Mouse (Mus musculus) erythroblast, embryonic 14.5 days (primary cell): ENCODE data around the gene Nudcd3. TPM values are rescaled to one million over a fixed set of nuclear protein-coding genes. Genes with fewer than 3 reads are reported as not detected.

Experiments used
- H3K27me3 ChIP-seq: 2 replicates; pipeline ENCODE4 v1.6.1; 2012; ENCODE audit warnings: inconsistent platforms; ENCODE audit not compliant: control insufficient read depth
- H3K36me3 ChIP-seq: 2 replicates; pipeline ENCODE4 v1.6.1; 2012; ENCODE audit warnings: mild to moderate bottlenecking, inconsistent platforms; ENCODE audit not compliant: control insufficient read depth
- H3K4me1 ChIP-seq: 2 replicates; pipeline ENCODE4 v1.6.1; 2012; ENCODE audit warnings: inconsistent platforms; ENCODE audit not compliant: control insufficient read depth
- H3K4me3 ChIP-seq: replicated peaks from 2 replicates; pipeline ENCODE3; 2012; ENCODE audit warnings: moderate library complexity, mild to moderate bottlenecking, inconsistent platforms
- H3K9me3 ChIP-seq: 2 replicates; pipeline ENCODE4 v1.6.1; 2012; ENCODE audit warnings: low read length, inconsistent platforms, mixed read lengths; ENCODE audit not compliant: control insufficient read depth
- GATA1 ChIP-seq: IDR thresholded peaks from 2 replicates; pipeline ENCODE4 v1.6.1; 2012; ENCODE audit warnings: low read length, inconsistent platforms, mixed read lengths
- TAL1 ChIP-seq: IDR thresholded peaks from 3 replicates; pipeline ENCODE4 v1.6.1; 2012; ENCODE audit warnings: low read length, inconsistent platforms, mixed read lengths
- polyA plus RNA-seq: library from polyadenylated mRNA; stranded (reverse); fragments of >175 nt; gene quantifications from 2 replicates; pipeline ENCODE4 v1.2.3, GENCODE M21; 2012

The Nudcd3 gene
- polyA plus RNA-seq, 1 experiment, result 1.3 TPM

- no peaks in the 10 kb centered on the region for H3K9me3 ChIP-seq
- no peak overlapping the region for H3K4me3 ChIP-seq
- no peaks in the 10 kb centered on the region for H3K4me1 ChIP-seq
- no peaks in the 10 kb centered on the region for H3K36me3 ChIP-seq
- no peaks in the 10 kb centered on the region for H3K27me3 ChIP-seq
- TF ChIP-seq TAL1 (no peak), GATA1 (no peak)
Observed at GRCm38 (mm10) chr11:6078737-6079136, 121.5 kb downstream of the Nudcd3 start.

GRCm38 (mm10) chr11:6075618-6076066 is 124.6 kb downstream of the Nudcd3 start:
- no peak for TF ChIP-seq GATA1
- TF ChIP-seq TAL1, result no peak
- peaks cover 3% of the 10 kb centered on the region; the same call in 1 of the 2 replicates for H3K27me3 ChIP-seq

GRCm38 (mm10) chr11:6068181-6068957 is 131.8 kb downstream of the Nudcd3 start:
- no peak for TF ChIP-seq GATA1
- no peak overlapping the region for H3K4me3 ChIP-seq
- H3K4me1 ChIP-seq, result no peaks in the 10 kb centered on the region
- H3K27me3 ChIP-seq, result peaks cover 64% of the 10 kb centered on the region
- no peaks in the 10 kb centered on the region for H3K36me3 ChIP-seq
- H3K9me3 ChIP-seq, result no peaks in the 10 kb centered on the region

More at GRCm38 (mm10) chr11:6075618-6076066, 124.6 kb downstream of the Nudcd3 start:
- no peaks in the 10 kb centered on the region for H3K36me3 ChIP-seq
- no peaks in the 10 kb centered on the region for H3K9me3 ChIP-seq
- H3K4me1 ChIP-seq, result no peaks in the 10 kb centered on the region
- no peak overlapping the region for H3K4me3 ChIP-seq

GRCm38 (mm10) chr11:6067160-6067559 is 133.1 kb downstream of the Nudcd3 start:
- Histone ChIP-seq H3K36me3 (no peaks in the 10 kb centered on the region), H3K4me3 (no peak overlapping the region), H3K9me3 (no peaks in the 10 kb centered on the region), H3K27me3 (peaks cover 69% of the 10 kb centered on the region), H3K4me1 (no peaks in the 10 kb centered on the region)
- TF ChIP-seq GATA1, result no peak
- no peak for TF ChIP-seq TAL1

GRCm38 (mm10) chr11:6066176-6066575 is 134.0 kb downstream of the Nudcd3 start, which contains the start of gene Camk2b:
TSS of gene Camk2b (minus strand) at chr11:6066362.
- TF ChIP-seq TAL1, result no peak
- no peak for TF ChIP-seq GATA1
- H3K4me1 ChIP-seq, result no peaks in the 10 kb centered on the region
- peaks cover 68% of the 10 kb centered on the region for H3K27me3 ChIP-seq
- no peak within 1 kb of the TSS for H3K4me3 ChIP-seq
- no peaks in the 10 kb centered on the region for H3K9me3 ChIP-seq
- H3K36me3 ChIP-seq, result no peaks in the 10 kb centered on the region

- Histone ChIP-seq H3K4me1 (no peaks in the 10 kb centered on the region), H3K4me3 (no peak overlapping the region), H3K27me3 (peaks cover 66% of the 10 kb centered on the region)
Observed at GRCm38 (mm10) chr11:6065551-6066121, 134.6 kb downstream of the Nudcd3 start.

GRCm38 (mm10) chr11:6065046-6065521 is 135.1 kb downstream of the Nudcd3 start:
- H3K4me1 ChIP-seq, result no peaks in the 10 kb centered on the region
- H3K27me3 ChIP-seq, result peaks cover 66% of the 10 kb centered on the region
- H3K4me3 ChIP-seq, result no peak overlapping the region
- H3K9me3 ChIP-seq, result no peaks in the 10 kb centered on the region
- TF ChIP-seq TAL1, result no peak
- H3K36me3 ChIP-seq, result no peaks in the 10 kb centered on the region

More at GRCm38 (mm10) chr11:6065551-6066121, 134.6 kb downstream of the Nudcd3 start:
- no peaks in the 10 kb centered on the region for H3K36me3 ChIP-seq
- no peaks in the 10 kb centered on the region for H3K9me3 ChIP-seq
- no peak for TF ChIP-seq GATA1
- TF ChIP-seq TAL1, result no peak

GRCm38 (mm10) chr11:6064215-6065045 is 135.8 kb downstream of the Nudcd3 start:
- TF ChIP-seq TAL1 (no peak), GATA1 (no peak)
- peaks cover 64% of the 10 kb centered on the region for H3K27me3 ChIP-seq
- no peak overlapping the region for H3K4me3 ChIP-seq
- H3K4me1 ChIP-seq, result no peaks in the 10 kb centered on the region
- no peaks in the 10 kb centered on the region for H3K36me3 ChIP-seq
- H3K9me3 ChIP-seq, result no peaks in the 10 kb centered on the region
